Mouse (Mus musculus) forelimb bud, embryonic 11.5 days (tissue): ENCODE results near the gene Pgap2.

Experiments used
- DNase-seq: peaks from one replicate; pipeline ENCODE4 v3.0.0-alpha.2; 2012; ENCODE audit warnings: low read depth, low spot score

Pgap2 gene

GRCm38 (mm10) chr7:102209756-102210721 is at the start of gene Pgap2, which contains the start of gene Nup98:
Pgap2 (plus strand) TSS chr7:102210208.
Nup98 (minus strand) TSS chr7:102210176.
- peak; percentile 99 for DNase-seq

GRCm38 (mm10) chr7:102170300-102170699 is 39.7 kb upstream of the Pgap2 start:
- DNase-seq, result no peak

GRCm38 (mm10) chr7:102183849-102184248 is 26.2 kb upstream of the Pgap2 start:
- DNase-seq, result no peak

- no peak for DNase-seq
These were observed 17.7 kb upstream of the Pgap2 start for GRCm38 (mm10) chr7:102192356-102192755.

GRCm38 (mm10) chr7:102200576-102200975 is 9.4 kb upstream of the Pgap2 start:
- no peak for DNase-seq

- no peak for DNase-seq
These were observed 8.8 kb upstream of the Pgap2 start for GRCm38 (mm10) chr7:102200996-102201785.

GRCm38 (mm10) chr7:102204296-102204857 is 5.6 kb upstream of the Pgap2 start:
- no peak for DNase-seq

- no peak for DNase-seq
These were observed 4.4 kb upstream of the Pgap2 start for GRCm38 (mm10) chr7:102205646-102206045.

- no peak for DNase-seq
These were observed 1.1 kb upstream of the Pgap2 start for GRCm38 (mm10) chr7:102208806-102209363.

- no peak for DNase-seq
These were observed 1.1 kb downstream of the Pgap2 start for GRCm38 (mm10) chr7:102211071-102211470.

GRCm38 (mm10) chr7:102221899-102222298 is 11.9 kb downstream of the Pgap2 start:
- DNase-seq, result no peak

GRCm38 (mm10) chr7:102222336-102222735 is 12.3 kb downstream of the Pgap2 start:
- peak; percentile 46 for DNase-seq

GRCm38 (mm10) chr7:102222830-102223556 is 13.0 kb downstream of the Pgap2 start:
- DNase-seq, result peak; percentile 57

- no peak for DNase-seq
These were observed 14.1 kb downstream of the Pgap2 start for GRCm38 (mm10) chr7:102223883-102224738.

- no peak for DNase-seq
These were observed 16.0 kb downstream of the Pgap2 start for GRCm38 (mm10) chr7:102226051-102226450.

GRCm38 (mm10) chr7:102228049-102228670 is 18.2 kb downstream of the Pgap2 start:
- DNase-seq, result no peak

- no peak for DNase-seq
These were observed 19.8 kb downstream of the Pgap2 start for GRCm38 (mm10) chr7:102229814-102230213.

GRCm38 (mm10) chr7:102233059-102233458 is 23.1 kb downstream of the Pgap2 start:
- no peak for DNase-seq

- no peak for DNase-seq
These were observed 28.8 kb downstream of the Pgap2 start for GRCm38 (mm10) chr7:102238686-102239286.
